Mouse (Mus musculus) kidney, adult 8-10 months (tissue): ENCODE data around the gene Polr2e.

Experiments
- DNase-seq, 2 experiments: peaks; one replicate each; pipeline ENCODE4 v3.0.0; 2022

Gene Polr2e

GRCm38 (mm10) chr10:80016511-80016910 is 23.1 kb downstream of the Polr2e start, which contains the start of gene Arhgap45:
Gene Arhgap45, plus strand, starts transcription at chr10:80016653.
- no peak for DNase-seq

DNA sequence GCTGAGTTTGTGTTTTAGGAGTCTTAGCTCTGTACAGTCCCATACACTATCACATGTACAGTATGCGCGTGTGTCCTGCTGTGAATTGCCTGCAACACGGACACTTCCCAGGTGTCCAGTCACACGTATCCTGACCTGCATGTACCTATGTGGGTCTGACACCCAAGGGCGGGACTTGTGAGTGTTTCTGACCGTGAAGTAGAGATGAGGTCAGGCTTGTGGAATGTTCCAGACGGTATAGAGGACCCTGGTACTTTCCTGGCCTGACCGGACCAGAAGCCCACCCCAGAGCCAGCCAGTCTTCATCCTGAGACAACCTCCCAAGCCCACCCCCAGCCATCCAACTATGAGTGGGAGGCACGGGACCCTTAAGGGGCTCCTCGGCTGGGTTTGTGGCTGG is 24.0 kb downstream of the Polr2e start:
- DNase-seq: no peak

GRCm38 (mm10) chr10:80014484-80015290 is 24.9 kb downstream of the Polr2e start:
- no peak for DNase-seq

- no peak for DNase-seq
Measured at GRCm38 (mm10) chr10:80013609-80014008, 26.0 kb downstream of the Polr2e start.

DNA sequence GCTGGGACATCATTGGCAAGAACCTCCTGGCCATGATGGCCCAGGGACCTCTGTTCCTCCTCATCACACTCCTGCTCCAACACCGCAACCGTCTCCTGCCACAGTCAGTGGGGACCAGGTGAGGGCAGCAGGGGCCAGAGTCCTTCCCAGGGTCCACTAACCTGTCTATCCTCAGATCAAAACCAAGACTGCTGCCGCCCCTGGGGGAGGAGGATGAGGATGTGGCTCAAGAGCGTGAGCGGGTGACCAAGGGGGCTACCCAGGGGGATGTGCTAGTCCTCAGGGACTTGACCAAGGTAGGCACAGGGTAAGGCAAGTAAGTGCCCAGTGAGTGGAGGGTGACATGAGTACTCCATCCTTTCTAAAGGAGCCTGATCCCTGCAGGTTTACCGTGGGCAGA is 27.9 kb downstream of the Polr2e start:
- no peak for DNase-seq

DNA sequence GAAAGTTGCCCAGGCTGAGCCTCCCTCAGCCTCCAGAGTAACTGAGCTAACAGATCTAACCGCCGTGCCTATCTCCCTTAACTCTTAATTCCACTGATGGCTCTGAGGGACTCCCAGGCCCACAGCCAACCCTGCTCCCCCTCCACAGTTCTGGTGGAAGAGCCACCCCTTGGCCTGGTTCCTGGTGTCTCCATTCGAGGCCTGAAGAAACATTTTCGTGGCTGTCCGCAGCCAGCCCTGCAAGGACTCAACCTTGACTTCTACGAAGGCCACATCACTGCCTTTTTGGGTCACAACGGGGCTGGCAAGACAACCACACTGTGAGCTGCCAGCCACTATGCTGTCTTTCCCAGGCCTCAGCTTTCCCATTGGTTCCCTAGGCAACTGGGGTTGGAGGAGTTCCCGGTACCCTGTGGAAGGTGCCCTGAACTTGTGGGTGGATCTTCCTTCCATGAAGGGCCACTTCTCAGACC is 35.3 kb downstream of the Polr2e start:
- no peak for DNase-seq

GRCm38 (mm10) chr10:80003374-80004232 is 36.0 kb downstream of the Polr2e start:
- no peak for DNase-seq

GRCm38 (mm10) chr10:80002829-80003228 is 36.8 kb downstream of the Polr2e start:
- no peak for DNase-seq

- no peak for DNase-seq
Measured at GRCm38 (mm10) chr10:80001945-80002344, 37.6 kb downstream of the Polr2e start.

GRCm38 (mm10) chr10:79997819-79998218 is 41.8 kb downstream of the Polr2e start:
- no peak for DNase-seq

GRCm38 (mm10) chr10:79997034-79997760 is 42.4 kb downstream of the Polr2e start:
- DNase-seq: peak in 1 of 2 experiments; percentile 52

DNA sequence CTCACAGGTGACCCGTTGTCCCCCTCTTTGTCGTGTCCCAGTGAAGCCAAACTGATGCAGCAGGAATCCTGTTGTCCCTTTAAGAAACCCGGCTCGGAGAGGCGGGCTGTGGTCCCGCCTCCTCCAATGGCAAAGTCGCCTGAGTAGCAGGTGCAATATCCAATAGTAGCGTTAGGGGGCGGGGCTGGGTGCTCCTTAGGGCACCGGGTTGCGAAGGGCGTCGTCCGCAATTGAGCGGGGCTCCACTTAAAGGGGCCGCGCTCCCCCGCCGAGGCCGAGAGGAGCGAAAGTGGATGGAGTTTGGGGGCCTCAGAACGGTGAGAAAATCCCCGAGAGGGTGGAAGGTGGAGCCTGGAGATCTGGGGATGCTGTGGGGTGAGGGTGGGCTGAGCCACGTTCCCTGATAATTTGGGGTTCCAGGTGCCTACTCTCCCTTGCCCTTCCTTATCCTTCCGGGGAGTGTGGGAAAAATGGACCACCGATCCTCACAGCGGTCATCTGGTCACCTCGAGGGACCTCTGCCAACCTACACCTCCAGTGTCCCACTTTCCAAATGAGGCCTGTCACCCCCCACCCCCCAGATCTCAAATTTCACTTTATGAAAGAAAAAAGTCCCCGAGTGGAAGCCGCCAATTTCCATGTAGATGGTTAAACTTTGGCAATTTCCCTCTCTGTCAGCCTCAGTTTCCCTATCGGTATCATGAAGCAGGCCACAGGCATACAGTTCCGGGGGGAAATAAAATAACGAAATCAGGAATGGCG is 43.1 kb downstream of the Polr2e start, which contains the start of gene Abca7:
Gene Abca7 (plus strand): TSS at position 223 of the 762 bp plus-strand sequence.
- peak; percentile 93 to 97 for DNase-seq

DNA sequence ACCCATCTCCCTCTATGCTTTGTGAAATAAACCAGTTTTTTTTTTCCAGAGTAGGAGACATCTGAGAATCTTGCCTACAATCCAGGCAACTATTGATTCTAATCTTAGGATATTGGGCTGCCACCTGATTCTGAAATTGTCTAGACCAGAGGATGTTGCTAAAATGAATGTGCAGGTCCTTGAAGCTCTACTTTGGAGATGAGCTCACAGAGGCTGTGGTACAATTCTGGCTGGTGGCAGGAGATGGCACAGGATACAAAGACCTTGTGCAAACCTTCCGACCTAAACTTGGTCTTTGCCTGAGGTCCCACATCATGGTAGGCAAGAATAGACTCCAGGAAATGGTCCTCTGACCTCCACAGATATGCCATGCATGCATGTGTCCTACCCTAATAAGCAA is 44.0 kb downstream of the Polr2e start:
- no peak for DNase-seq

- DNase-seq: no peak
Measured at GRCm38 (mm10) chr10:79994397-79995115, 45.0 kb downstream of the Polr2e start.

DNA sequence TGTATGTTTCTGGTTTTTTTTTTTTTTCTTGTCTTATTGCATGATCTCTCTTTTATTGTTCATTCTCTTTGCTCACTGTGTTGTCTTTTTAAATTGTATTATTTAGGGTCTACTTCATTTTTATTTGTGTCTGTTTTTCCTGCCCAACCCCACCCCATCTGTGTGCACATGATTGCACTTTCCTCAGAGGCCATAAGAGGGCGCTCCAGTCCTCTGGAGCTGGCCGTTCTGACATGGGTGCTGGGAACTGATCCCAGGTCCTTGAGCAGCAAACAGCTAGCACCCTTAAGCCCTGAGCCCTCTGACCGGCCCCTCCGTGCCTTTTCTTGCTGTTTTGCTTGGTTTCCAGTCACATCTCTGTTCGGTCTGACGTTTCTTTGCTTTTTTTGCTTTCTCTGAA is 48.0 kb downstream of the Polr2e start:
- DNase-seq: no peak

DNA sequence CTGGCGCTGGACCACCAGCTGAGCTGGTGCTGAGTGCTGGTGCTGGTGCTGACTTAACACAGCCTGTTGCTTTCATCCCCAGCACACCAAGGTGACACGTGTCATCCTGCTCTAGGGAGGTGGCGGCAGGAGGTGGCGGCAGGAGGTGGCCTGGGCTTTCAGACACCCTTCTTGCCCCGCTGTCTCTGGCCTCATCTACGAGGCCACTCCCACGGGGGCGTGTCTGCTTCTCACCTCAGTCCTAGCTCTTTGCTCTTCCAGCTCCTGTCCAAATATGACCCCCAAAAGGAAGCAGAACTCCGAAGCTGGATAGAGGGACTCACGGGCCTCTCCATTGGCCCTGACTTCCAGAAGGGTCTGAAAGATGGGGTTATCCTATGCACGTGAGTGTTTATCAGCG is 48.5 kb downstream of the Polr2e start:
- no peak for DNase-seq

GRCm38 (mm10) chr10:79989870-79990269 is 49.7 kb downstream of the Polr2e start:
- no peak for DNase-seq

DNA sequence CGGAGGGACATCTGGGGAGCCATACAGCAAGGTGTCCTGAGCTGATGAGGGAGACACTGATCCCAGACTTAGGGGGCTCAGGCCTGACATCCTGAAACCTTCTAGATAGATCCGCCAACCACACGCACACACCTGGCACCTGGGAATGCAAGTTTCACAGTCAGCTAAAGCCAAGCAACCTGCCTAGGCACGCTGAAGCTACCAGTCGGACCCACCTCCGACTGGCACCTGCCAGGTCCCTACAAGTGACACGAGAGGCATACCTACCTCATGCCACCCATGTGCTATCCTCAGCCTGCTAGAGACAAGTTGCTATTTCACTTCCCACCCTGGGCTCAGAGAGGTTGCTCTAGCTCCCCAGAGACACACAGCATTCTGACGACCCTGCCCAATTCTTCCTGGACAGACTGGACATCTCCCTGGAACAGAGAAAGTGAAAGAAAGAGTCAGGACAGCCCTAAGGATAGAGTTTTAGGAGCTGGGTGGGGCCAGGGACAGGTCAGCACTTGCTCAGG is 50.3 kb downstream of the Polr2e start:
- no peak for DNase-seq

DNA sequence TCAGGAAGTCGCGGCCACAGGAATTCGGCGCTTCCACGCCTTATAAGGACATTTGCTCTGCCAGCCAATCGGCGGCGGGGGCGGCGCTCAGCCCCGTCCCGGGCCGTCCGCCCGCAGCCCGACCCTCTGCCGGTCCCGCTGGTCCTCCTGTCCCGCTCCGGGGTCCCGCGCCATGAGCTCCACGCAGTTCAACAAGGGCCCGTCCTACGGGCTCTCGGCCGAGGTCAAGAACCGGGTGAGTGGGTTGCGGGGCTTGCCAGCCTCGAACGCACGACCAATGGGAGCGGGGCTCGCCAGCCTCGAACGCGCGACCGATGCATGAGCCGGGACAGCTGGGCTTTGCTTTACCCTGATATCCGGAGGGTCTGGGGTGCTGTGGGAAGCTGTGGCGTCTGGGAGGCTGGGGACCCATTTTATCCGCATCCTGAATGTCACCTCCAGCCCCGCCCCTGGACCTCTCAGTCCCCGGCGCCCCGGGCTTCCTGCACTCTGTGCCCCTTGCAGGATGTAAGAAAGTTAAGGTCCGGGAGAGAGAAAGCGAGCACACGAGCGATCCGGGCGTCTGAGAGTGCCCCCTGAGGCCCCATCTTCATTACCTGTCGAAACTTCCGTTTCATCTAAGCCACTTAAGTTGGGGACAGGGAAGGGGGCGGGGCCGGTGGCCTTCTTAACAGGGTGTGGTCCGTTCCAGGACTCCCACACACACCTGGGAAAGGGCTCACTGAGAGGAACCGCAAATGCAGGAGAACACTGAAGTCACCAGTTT is 50.9 kb downstream of the Polr2e start, which contains the start of gene Cnn2:
Gene Cnn2 (plus strand): TSS at position 79 of the 766 bp plus-strand sequence.
- DNase-seq: peak; percentile 48 to 57
